Mouse (Mus musculus): ENCODE results near the gene Elf2.
A peak's percentile ranks its signal among the peaks of the same experiment; 100 is the strongest.

The Elf2 gene

GRCm38 (mm10) chr3:51276421-51277111 is 63.9 kb downstream of the Elf2 start:
- no peak for DNase-seq

- DNase-seq = peak; percentile 99
Observed at GRCm38 (mm10) chr3:51275956-51276398, 64.5 kb downstream of the Elf2 start.

GRCm38 (mm10) chr3:51270069-51270817 is 70.2 kb downstream of the Elf2 start:
- DNase-seq = no peak

GRCm38 (mm10) chr3:51268434-51268833 is 72.0 kb downstream of the Elf2 start:
- DNase-seq = no peak

GRCm38 (mm10) chr3:51262942-51263341 is 77.5 kb downstream of the Elf2 start:
- DNase-seq = no peak

GRCm38 (mm10) chr3:51258070-51258469 is 82.4 kb downstream of the Elf2 start:
- DNase-seq = no peak

GRCm38 (mm10) chr3:51256450-51256849 is 84.0 kb downstream of the Elf2 start:
- DNase-seq = no peak

GRCm38 (mm10) chr3:51254784-51255183 is 85.7 kb downstream of the Elf2 start:
- no peak for DNase-seq

GRCm38 (mm10) chr3:51252689-51253402 is 87.6 kb downstream of the Elf2 start:
- no peak for DNase-seq

- no peak for DNase-seq
Observed at GRCm38 (mm10) chr3:51252223-51252622, 88.2 kb downstream of the Elf2 start.

GRCm38 (mm10) chr3:51251057-51251456 is 89.4 kb downstream of the Elf2 start:
- no peak for DNase-seq

GRCm38 (mm10) chr3:51249866-51250265 is 90.6 kb downstream of the Elf2 start:
- DNase-seq = no peak

- DNase-seq = no peak
Observed at GRCm38 (mm10) chr3:51249460-51249859, 91.0 kb downstream of the Elf2 start.

- DNase-seq = no peak
Observed at GRCm38 (mm10) chr3:51248600-51248999, 91.9 kb downstream of the Elf2 start.

- DNase-seq = no peak
Observed at GRCm38 (mm10) chr3:51247704-51248103, 92.8 kb downstream of the Elf2 start.

GRCm38 (mm10) chr3:51239541-51239940 is 100.9 kb downstream of the Elf2 start:
- DNase-seq = no peak

GRCm38 (mm10) chr3:51238515-51238914 is 101.9 kb downstream of the Elf2 start:
- DNase-seq = no peak

- DNase-seq = no peak
Observed at GRCm38 (mm10) chr3:51234752-51235055, 105.8 kb downstream of the Elf2 start.

- peak; percentile 88 for DNase-seq
Observed at GRCm38 (mm10) chr3:51233918-51234751, 106.3 kb downstream of the Elf2 start.

GRCm38 (mm10) chr3:51233474-51233873 is 107.0 kb downstream of the Elf2 start:
- DNase-seq = peak; percentile 84

- no peak for DNase-seq
Observed at GRCm38 (mm10) chr3:51232205-51232910, 108.1 kb downstream of the Elf2 start.

- no peak for DNase-seq
Observed at GRCm38 (mm10) chr3:51231499-51231898, 109.0 kb downstream of the Elf2 start.
